Mouse (Mus musculus): ENCODE data around the gene Lemd1. TPM values are rescaled to one million over a fixed set of nuclear protein-coding genes. Genes with fewer than 3 reads are reported as not detected.

The Lemd1 gene
- not detected in 2 replicates for total RNA-seq (2017)

GRCm38 (mm10) chr1:132191093-132191785 is at the start of gene Lemd1, which contains the start of gene AC124108.1:
Lemd1 (plus strand) TSS chr1:132191431.
AC124108.1 (plus strand) TSS chr1:132191457.
- ATAC-seq (replicated peaks in 1 of 2; ENCODE audit: insufficient read depth in 1 of 2, low FRiP score in 2 of 2, low TSS enrichment in 1 of 2, low read depth in 1 of 2, poor library complexity in 2 of 2, severe bottlenecking in 2 of 2), result no peak

GRCm38 (mm10) chr1:132141753-132142152 is 49.5 kb upstream of the Lemd1 start:
- no peak for ATAC-seq (replicated peaks in 1 of 2; ENCODE audit: insufficient read depth in 1 of 2, low FRiP score in 2 of 2, low TSS enrichment in 1 of 2, low read depth in 1 of 2, poor library complexity in 2 of 2, severe bottlenecking in 2 of 2)

- ATAC-seq (replicated peaks in 1 of 2; ENCODE audit: insufficient read depth in 1 of 2, low FRiP score in 2 of 2, low TSS enrichment in 1 of 2, low read depth in 1 of 2, poor library complexity in 2 of 2, severe bottlenecking in 2 of 2), result peak in 1 of 2 experiments; percentile 41; a peak in 2 of 4 replicates
Observed at GRCm38 (mm10) chr1:132143079-132143478, 48.2 kb upstream of the Lemd1 start.

GRCm38 (mm10) chr1:132143730-132144129 is 47.5 kb upstream of the Lemd1 start:
- ATAC-seq (replicated peaks in 1 of 2; ENCODE audit: insufficient read depth in 1 of 2, low FRiP score in 2 of 2, low TSS enrichment in 1 of 2, low read depth in 1 of 2, poor library complexity in 2 of 2, severe bottlenecking in 2 of 2), result no peak

- ATAC-seq (replicated peaks in 1 of 2; ENCODE audit: insufficient read depth in 1 of 2, low FRiP score in 2 of 2, low TSS enrichment in 1 of 2, low read depth in 1 of 2, poor library complexity in 2 of 2, severe bottlenecking in 2 of 2), result no peak
Observed at GRCm38 (mm10) chr1:132144223-132144622, 47.0 kb upstream of the Lemd1 start.

- ATAC-seq (replicated peaks in 1 of 2; ENCODE audit: insufficient read depth in 1 of 2, low FRiP score in 2 of 2, low TSS enrichment in 1 of 2, low read depth in 1 of 2, poor library complexity in 2 of 2, severe bottlenecking in 2 of 2), result no peak
Observed at GRCm38 (mm10) chr1:132144837-132145236, 46.4 kb upstream of the Lemd1 start.

- ATAC-seq (replicated peaks in 1 of 2; ENCODE audit: insufficient read depth in 1 of 2, low FRiP score in 2 of 2, low TSS enrichment in 1 of 2, low read depth in 1 of 2, poor library complexity in 2 of 2, severe bottlenecking in 2 of 2), result peak; percentile 41 to 63; a peak in 3 of 4 replicates
Observed at GRCm38 (mm10) chr1:132145973-132146685, 45.1 kb upstream of the Lemd1 start.

GRCm38 (mm10) chr1:132149410-132149809 is 41.8 kb upstream of the Lemd1 start:
- peak; percentile 57 to 65; a peak in 3 of 4 replicates for ATAC-seq (replicated peaks in 1 of 2; ENCODE audit: insufficient read depth in 1 of 2, low FRiP score in 2 of 2, low TSS enrichment in 1 of 2, low read depth in 1 of 2, poor library complexity in 2 of 2, severe bottlenecking in 2 of 2)

- no peak for ATAC-seq (replicated peaks in 1 of 2; ENCODE audit: insufficient read depth in 1 of 2, low FRiP score in 2 of 2, low TSS enrichment in 1 of 2, low read depth in 1 of 2, poor library complexity in 2 of 2, severe bottlenecking in 2 of 2)
Observed at GRCm38 (mm10) chr1:132150171-132150570, 41.1 kb upstream of the Lemd1 start.

GRCm38 (mm10) chr1:132150817-132151601 is 40.2 kb upstream of the Lemd1 start:
- no peak for ATAC-seq (replicated peaks in 1 of 2; ENCODE audit: insufficient read depth in 1 of 2, low FRiP score in 2 of 2, low TSS enrichment in 1 of 2, low read depth in 1 of 2, poor library complexity in 2 of 2, severe bottlenecking in 2 of 2)

- ATAC-seq (replicated peaks in 1 of 2; ENCODE audit: insufficient read depth in 1 of 2, low FRiP score in 2 of 2, low TSS enrichment in 1 of 2, low read depth in 1 of 2, poor library complexity in 2 of 2, severe bottlenecking in 2 of 2), result no peak
Observed at GRCm38 (mm10) chr1:132151908-132152307, 39.3 kb upstream of the Lemd1 start.

- ATAC-seq (replicated peaks in 1 of 2; ENCODE audit: insufficient read depth in 1 of 2, low FRiP score in 2 of 2, low TSS enrichment in 1 of 2, low read depth in 1 of 2, poor library complexity in 2 of 2, severe bottlenecking in 2 of 2), result no peak
Observed at GRCm38 (mm10) chr1:132153086-132153690, 38.0 kb upstream of the Lemd1 start.

- no peak for ATAC-seq (replicated peaks in 1 of 2; ENCODE audit: insufficient read depth in 1 of 2, low FRiP score in 2 of 2, low TSS enrichment in 1 of 2, low read depth in 1 of 2, poor library complexity in 2 of 2, severe bottlenecking in 2 of 2)
Observed at GRCm38 (mm10) chr1:132153691-132154090, 37.5 kb upstream of the Lemd1 start.

- ATAC-seq (replicated peaks in 1 of 2; ENCODE audit: insufficient read depth in 1 of 2, low FRiP score in 2 of 2, low TSS enrichment in 1 of 2, low read depth in 1 of 2, poor library complexity in 2 of 2, severe bottlenecking in 2 of 2), result peak; percentile 73 to 78; a peak in 3 of 4 replicates
Observed at GRCm38 (mm10) chr1:132155737-132156136, 35.5 kb upstream of the Lemd1 start.

GRCm38 (mm10) chr1:132157016-132157781 is 34.0 kb upstream of the Lemd1 start:
- ATAC-seq (replicated peaks in 1 of 2; ENCODE audit: insufficient read depth in 1 of 2, low FRiP score in 2 of 2, low TSS enrichment in 1 of 2, low read depth in 1 of 2, poor library complexity in 2 of 2, severe bottlenecking in 2 of 2), result peak; percentile 76 to 79

GRCm38 (mm10) chr1:132157808-132158207 is 33.4 kb upstream of the Lemd1 start:
- no peak for ATAC-seq (replicated peaks in 1 of 2; ENCODE audit: insufficient read depth in 1 of 2, low FRiP score in 2 of 2, low TSS enrichment in 1 of 2, low read depth in 1 of 2, poor library complexity in 2 of 2, severe bottlenecking in 2 of 2)

GRCm38 (mm10) chr1:132158741-132159140 is 32.5 kb upstream of the Lemd1 start:
- no peak for ATAC-seq (replicated peaks in 1 of 2; ENCODE audit: insufficient read depth in 1 of 2, low FRiP score in 2 of 2, low TSS enrichment in 1 of 2, low read depth in 1 of 2, poor library complexity in 2 of 2, severe bottlenecking in 2 of 2)
